Mouse (Mus musculus) neural tube, embryonic 15.5 days (tissue): ENCODE data around the gene Fam186a. TPM values are rescaled to one million over a fixed set of nuclear protein-coding genes. Genes with fewer than 3 reads are reported as not detected.
"Not testable (repeated sequence)": the region's sequence is repeated elsewhere in the genome, so short reads cannot be mapped to it uniquely, and the experiment has no call there.

ENCODE experiments used
- ATAC-seq: fragments of 200-750 bp; cut with Nextera tagmentation; 2 replicates; pipeline ENCODE4 v1.8.0; 2017; ENCODE audit warnings: mild to moderate bottlenecking, moderate TSS enrichment, moderate library complexity; ENCODE audit not compliant: low FRiP score
- H3K27ac ChIP-seq: fragments of 300-500 bp; sonication (generic); replicated peaks from 2 replicates; pipeline ENCODE4 v1.5.1; 2015; ENCODE audit warnings: mild to moderate bottlenecking, inconsistent platforms
- H3K27me3 ChIP-seq: fragments of 300-500 bp; sonication (generic); replicated peaks from 2 replicates; pipeline ENCODE4 v1.6.1; 2015; ENCODE audit warnings: inconsistent platforms
- H3K36me3 ChIP-seq: fragments of 300-500 bp; sonication (generic); 2 replicates; pipeline ENCODE4 v1.6.1; 2015; ENCODE audit warnings: inconsistent platforms
- H3K4me1 ChIP-seq: fragments of 300-500 bp; sonication (generic); 2 replicates; pipeline ENCODE4 v1.6.1; 2015; ENCODE audit warnings: inconsistent platforms
- H3K4me2 ChIP-seq: fragments of 300-500 bp; sonication (generic); 2 replicates; pipeline ENCODE4 v1.6.1; 2015; ENCODE audit warnings: inconsistent platforms, mild to moderate bottlenecking, moderate library complexity
- H3K4me3 ChIP-seq: fragments of 300-500 bp; sonication (generic); replicated peaks from 2 replicates; pipeline ENCODE4 v1.5.1; 2015; ENCODE audit warnings: mild to moderate bottlenecking, inconsistent platforms
- H3K9ac ChIP-seq: fragments of 300-500 bp; sonication (generic); replicated peaks from 2 replicates; pipeline ENCODE4 v1.6.1; 2015; ENCODE audit warnings: mild to moderate bottlenecking, inconsistent platforms
- H3K9me3 ChIP-seq: fragments of 300-500 bp; sonication (generic); replicated peaks from 2 replicates; pipeline ENCODE4 v1.6.1; 2016; ENCODE audit warnings: inconsistent platforms
- WGBS: fragments of 180-500 bp; shearing (Covaris S2); methylation state at CpG from one replicate; pipeline ENCODE4 v1.1.7; 2015; ENCODE audit warnings: mixed read lengths; 5-methylcytosine and 5-hydroxymethylcytosine counted together
- polyA plus RNA-seq: library from polyadenylated mRNA; unstranded; fragments of >200 nt; fragmentation: Nextera tagmentation; extraction: Ambion mirVana; gene quantifications from 2 replicates; pipeline ENCODE4 v1.2.1, GENCODE M21; 2015

Gene Fam186a
- polyA plus RNA-seq, 1 experiment from 2014 or later = not detected

DNA sequence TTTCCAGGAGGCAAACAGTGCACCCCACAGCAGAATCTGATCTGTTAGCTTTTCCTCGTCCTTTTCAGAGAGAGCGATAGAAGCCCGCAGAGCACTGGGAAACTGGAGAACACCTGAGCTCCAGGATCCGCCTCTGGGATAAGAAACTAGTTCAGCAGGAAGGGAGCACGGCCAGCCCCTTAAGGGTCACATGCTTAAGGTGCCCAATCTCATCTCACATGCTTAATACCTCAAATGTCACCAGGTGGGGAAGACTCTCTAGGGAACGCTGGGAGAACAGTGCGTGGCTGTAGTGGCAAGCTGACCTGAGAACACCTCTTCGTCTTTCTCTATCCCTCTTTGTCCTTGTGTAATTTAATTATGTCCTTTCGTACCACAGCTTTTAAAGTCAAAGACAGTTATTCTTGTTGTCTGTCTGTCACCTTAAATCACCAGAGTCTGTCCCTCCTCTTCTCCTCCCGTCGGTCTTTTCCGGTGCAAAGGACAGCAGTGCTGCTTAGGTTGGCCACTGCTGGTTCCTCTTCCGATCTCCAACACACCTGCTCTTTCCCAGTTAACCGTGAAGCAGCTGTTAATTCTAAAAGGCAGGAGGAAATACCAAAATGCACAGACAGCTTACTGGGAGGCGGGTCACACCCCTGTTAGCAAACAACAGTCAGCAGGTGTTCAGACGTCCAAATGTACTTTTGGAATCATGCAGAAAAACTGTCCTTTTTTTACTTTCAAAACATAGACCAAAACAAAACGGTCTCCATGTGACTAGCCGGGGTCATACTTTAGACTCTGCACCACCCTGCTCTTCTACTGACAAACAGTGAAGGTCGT is 76.2 kb downstream of the Fam186a start:
- ATAC-seq = no peak
- no peaks in the 10 kb centered on the region for H3K9me3 ChIP-seq
- H3K27ac ChIP-seq = no peak overlapping the region
- H3K36me3 ChIP-seq = no peaks in the 10 kb centered on the region
- no peak overlapping the region for H3K4me3 ChIP-seq
- no peaks in the 10 kb centered on the region for H3K27me3 ChIP-seq
- no peak overlapping the region for H3K9ac ChIP-seq
- peaks cover 10% of the 10 kb centered on the region; the same call in 1 of the 2 replicates for H3K4me1 ChIP-seq
- 44% methylated on average over 19 of the region's 19 CpGs for WGBS
- H3K4me2 ChIP-seq = no peak overlapping the region

DNA sequence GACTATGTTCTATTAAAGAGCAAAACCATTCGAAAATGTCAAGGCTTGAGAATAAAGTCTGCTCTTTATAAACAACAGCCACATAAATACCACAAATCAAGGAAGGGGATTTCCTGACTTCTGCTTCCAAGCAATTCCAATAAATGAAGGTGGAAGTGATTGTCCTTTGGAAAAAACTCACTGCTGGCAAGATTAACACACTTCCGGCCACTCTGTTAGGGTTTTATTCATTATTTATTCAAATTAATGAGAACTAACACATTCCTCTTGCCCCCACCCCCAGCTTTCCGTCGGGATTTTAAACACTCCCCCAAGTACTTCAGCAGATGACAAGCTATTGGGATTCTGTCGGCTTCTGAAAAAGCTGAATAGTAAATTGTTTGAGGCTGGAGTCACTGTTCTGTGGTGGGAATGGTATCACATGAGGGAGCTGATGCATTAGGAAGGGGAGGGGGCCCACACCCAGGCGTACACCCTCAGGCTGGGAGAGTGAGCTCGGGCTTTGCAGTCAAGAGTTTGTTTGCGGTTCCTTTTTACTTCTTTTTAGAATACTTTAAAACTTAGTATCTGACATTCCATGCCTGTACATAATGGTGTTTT is 77.5 kb downstream of the Fam186a start:
- Histone ChIP-seq H3K4me2 (no peak overlapping the region), H3K27ac (no peak overlapping the region), H3K9me3 (no peaks in the 10 kb centered on the region), H3K36me3 (no peaks in the 10 kb centered on the region), H3K27me3 (no peaks in the 10 kb centered on the region), H3K4me1 (peaks cover 10% of the 10 kb centered on the region; the same call in 1 of the 2 replicates), H3K4me3 (no peak overlapping the region), H3K9ac (no peak overlapping the region)
- 45% methylated on average over 8 of the region's 8 CpGs for WGBS
- no peak for ATAC-seq

DNA sequence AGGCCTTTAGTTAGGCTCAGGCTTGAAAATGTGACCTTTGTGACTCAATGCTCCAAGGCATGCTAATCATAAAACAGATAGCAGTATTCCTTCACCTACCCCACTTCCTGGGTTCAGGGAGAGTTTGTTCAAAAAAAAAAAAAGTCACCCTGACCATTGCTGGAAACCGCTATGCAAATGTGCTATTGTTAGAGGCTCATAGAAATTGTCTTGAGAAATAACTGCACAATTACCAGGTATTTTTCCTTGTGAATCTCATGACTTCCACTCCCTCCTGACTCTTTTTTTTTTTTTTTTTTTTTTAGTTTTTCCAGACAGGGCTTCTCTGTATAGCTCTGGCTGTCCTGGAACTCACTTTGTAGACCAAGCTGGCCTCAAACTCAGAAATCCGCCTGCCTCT is 79.7 kb downstream of the Fam186a start:
- H3K36me3 ChIP-seq = not testable (repeated sequence)

DNA sequence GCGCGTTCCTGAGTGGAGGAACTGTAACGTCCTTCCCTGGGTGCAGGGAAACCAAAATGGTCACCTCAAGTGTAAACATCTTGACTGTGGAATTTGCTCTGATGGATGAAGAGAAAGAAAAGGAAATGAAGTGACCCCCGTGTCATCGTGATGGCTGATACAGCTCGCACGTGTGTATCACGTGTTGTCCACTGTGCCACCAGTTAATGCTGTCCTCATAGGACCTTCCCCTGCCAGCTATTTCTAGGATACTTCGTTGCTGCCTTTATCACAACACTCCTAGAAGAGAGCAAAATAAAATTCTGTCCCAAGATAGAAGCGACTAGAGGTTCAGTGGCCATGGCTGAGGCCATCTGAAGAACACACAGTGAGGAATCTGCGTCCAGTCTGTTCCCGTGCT is 82.8 kb downstream of the Fam186a start:
- Histone ChIP-seq H3K27me3 (no peaks in the 10 kb centered on the region), H3K27ac (no peak overlapping the region), H3K9ac (no peak overlapping the region), H3K4me1 (no peaks in the 10 kb centered on the region), H3K4me2 (no peak overlapping the region), H3K9me3 (no peaks in the 10 kb centered on the region), H3K4me3 (no peak overlapping the region), H3K36me3 (no peaks in the 10 kb centered on the region)
- ATAC-seq = no peak
- WGBS = 92% methylated on average over 12 of the region's 12 CpGs

More for the DNA sequence above, 79.7 kb downstream of the Fam186a start:
- H3K4me2 ChIP-seq, ATAC-seq, H3K4me1 ChIP-seq, H3K27me3 ChIP-seq, H3K27ac ChIP-seq, H3K4me3 ChIP-seq, H3K9me3 ChIP-seq, H3K9ac ChIP-seq: not testable (repeated sequence)
- WGBS = 98% methylated on average over 2 of the region's 2 CpGs

DNA sequence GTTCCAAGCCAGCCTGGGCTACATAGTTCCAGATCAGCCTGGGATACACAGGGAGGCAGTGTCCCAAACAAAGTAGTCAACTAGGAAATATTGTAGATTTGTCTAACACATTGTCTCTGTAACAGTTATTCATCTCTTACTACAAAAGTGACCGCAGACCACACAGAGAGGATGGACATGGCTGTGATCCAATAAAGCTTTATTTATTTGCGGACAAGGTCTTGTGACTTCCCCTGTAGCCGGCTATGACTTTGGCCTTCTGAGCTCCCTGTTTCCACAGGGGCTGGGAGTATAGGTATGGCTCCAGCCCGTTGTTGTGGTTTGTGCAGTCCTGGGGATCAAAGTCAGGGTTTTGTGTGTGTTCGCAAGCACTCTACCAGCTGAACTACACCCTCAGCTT is 88.3 kb downstream of the Fam186a start:
- Histone ChIP-seq H3K4me2 (no peak overlapping the region), H3K9ac (no peak overlapping the region), H3K4me1 (peaks cover 19% of the 10 kb centered on the region), H3K27me3 (no peaks in the 10 kb centered on the region), H3K36me3 (no peaks in the 10 kb centered on the region), H3K9me3 (no peaks in the 10 kb centered on the region), H3K27ac (no peak overlapping the region), H3K4me3 (no peak overlapping the region)
- no peak for ATAC-seq
- 87% methylated on average over 5 of the region's 5 CpGs for WGBS

DNA sequence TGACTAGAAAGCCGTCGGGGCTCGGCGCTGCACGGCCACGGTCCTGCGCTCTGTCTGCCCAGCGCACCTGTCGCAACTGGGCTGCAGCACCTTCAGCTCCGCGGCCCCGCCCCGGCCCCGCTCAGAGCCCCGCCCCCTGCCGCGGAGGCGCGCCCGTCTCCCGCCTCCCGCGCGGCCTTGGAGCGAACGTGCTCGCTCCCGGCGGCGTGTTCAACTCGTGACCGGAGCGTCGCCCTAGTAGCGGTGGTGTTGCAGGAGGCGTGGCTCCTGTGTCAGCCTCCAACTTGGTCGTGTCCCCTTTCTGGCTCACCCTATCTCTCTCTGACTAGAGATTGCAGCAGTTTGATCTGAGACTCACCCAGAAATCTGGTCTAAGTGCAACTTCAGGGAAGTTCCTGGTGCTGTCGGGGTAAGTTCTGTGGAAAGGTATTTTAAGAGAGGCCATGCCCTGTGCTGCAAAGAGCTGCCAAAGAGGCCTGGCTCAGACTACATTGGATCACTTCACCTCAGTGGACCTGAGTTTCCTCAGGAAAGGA is 91.5 kb downstream of the Fam186a start, which contains the start of gene Lima1:
Lima1 (minus strand) TSS at position 123 of the 536 bp plus-strand sequence.
- WGBS = 2% methylated on average over 34 of the region's 38 CpGs
- H3K9ac ChIP-seq = peak within 1 kb of the TSS; percentile 63
- no peaks in the 10 kb centered on the region for H3K9me3 ChIP-seq
- H3K4me3 ChIP-seq = peak within 1 kb of the TSS; percentile 63
- H3K4me2 ChIP-seq = peak within 1 kb of the TSS; percentile 90
- no peaks in the 10 kb centered on the region for H3K36me3 ChIP-seq
- peak; percentile 94 for ATAC-seq
- H3K27ac ChIP-seq = peak within 1 kb of the TSS; percentile 63
- H3K27me3 ChIP-seq = no peaks in the 10 kb centered on the region
- peaks cover 21% of the 10 kb centered on the region for H3K4me1 ChIP-seq

DNA sequence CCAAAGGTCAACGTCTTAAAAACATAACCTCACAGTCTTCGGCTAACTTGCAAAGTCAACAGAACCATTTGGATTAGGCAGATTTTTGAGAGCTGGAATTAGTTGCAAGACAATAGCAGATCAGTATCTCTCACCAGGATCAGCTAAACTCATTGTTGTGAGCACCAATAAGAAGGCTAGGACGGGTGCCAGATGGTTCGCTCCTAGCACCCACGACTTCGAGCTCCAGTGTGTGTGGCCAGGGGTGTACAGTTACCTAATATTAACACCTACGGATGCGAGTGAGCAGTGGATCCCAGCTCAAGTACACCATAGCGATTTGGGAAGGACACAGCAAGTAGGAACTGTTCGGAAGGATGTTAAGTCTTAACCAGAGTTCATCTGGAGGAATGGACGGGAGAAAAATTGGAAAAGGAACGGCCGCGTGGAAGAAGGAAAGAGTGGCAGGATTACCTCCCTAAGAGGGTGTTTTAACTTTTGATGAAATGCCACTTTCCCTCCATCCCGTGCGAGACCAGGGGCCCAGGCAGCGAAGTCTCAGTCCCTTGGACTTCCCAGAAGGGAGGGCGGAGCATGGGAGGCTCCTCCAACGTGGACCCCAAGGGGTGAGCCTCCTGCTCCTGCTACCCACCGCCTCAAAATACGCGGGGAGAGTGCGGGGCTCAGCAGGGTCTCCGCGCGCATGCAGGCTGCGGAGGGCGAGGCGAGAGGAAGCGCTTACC is 92.1 kb downstream of the Fam186a start:
- H3K9me3 ChIP-seq = no peaks in the 10 kb centered on the region
- peak overlapping the region; percentile 63 for H3K9ac ChIP-seq
- H3K27me3 ChIP-seq = no peaks in the 10 kb centered on the region
- peak overlapping the region; percentile 63 for H3K27ac ChIP-seq
- H3K4me1 ChIP-seq = peaks cover 21% of the 10 kb centered on the region
- no peaks in the 10 kb centered on the region for H3K36me3 ChIP-seq
- peak overlapping the region; percentile 63 for H3K4me3 ChIP-seq
- 6% methylated on average over 30 of the region's 30 CpGs for WGBS
- H3K4me2 ChIP-seq = peak overlapping the region; percentile 90
- ATAC-seq = peak; percentile 65

DNA sequence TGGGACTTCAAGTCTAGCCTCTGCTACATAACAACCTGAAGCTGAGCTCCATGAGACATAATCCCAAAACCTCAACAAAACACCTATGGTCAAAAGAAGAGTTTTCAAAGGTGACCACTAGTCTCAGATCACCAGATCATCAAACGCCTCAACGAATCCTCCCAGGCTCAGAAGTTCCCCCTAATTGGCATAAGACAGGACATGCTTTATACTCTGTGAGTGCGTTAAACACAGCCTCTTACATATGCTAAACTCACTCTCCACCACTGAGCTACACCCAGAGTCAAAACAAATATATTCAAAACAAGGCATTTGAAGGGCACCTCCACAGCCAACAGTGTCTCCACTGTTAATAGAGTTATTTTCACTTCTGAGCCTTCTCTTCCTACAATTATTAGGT is 94.3 kb downstream of the Fam186a start:
- no peaks in the 10 kb centered on the region for H3K9me3 ChIP-seq
- H3K9ac ChIP-seq = no peak overlapping the region
- H3K27me3 ChIP-seq = no peaks in the 10 kb centered on the region
- ATAC-seq = no peak
- H3K4me1 ChIP-seq = peaks cover 21% of the 10 kb centered on the region
- H3K4me3 ChIP-seq = no peak overlapping the region
- H3K4me2 ChIP-seq = no peak overlapping the region
- WGBS = 84% methylated on average over 3 of the region's 3 CpGs
- no peaks in the 10 kb centered on the region for H3K36me3 ChIP-seq
- no peak overlapping the region for H3K27ac ChIP-seq

Other genes with a start within 250 kb of the Fam186a start
- 4.5 and 5.2 TPM in 2 replicates for gene Gpd1, start 249.5 kb downstream of the Fam186a start, polyA plus RNA-seq
- gene Cox14, start 241.4 kb downstream of the Fam186a start, polyA plus RNA-seq = 178 and 182 TPM in 2 replicates
- 82.2 and 92.1 TPM in 2 replicates for gene Cers5, start 194.2 kb downstream of the Fam186a start, polyA plus RNA-seq
- 15.6 and 26.5 TPM in 2 replicates for gene Lima1, start 91.6 kb downstream of the Fam186a start, polyA plus RNA-seq
- gene Larp4, start 3.0 kb upstream of the Fam186a start, polyA plus RNA-seq = 19.4 and 23.0 TPM in 2 replicates
- 13.8 and 14.0 TPM in 2 replicates for gene Dip2b, start 71.6 kb upstream of the Fam186a start, polyA plus RNA-seq